Mouse (Mus musculus) forebrain, embryonic 16.5 days (tissue): ENCODE results near the gene Ngb. TPM values are rescaled to one million over a fixed set of nuclear protein-coding genes. Genes with fewer than 3 reads are reported as not detected.

Source experiments
- ATAC-seq: fragments of 200-750 bp; cut with Nextera tagmentation; 2 replicates; pipeline ENCODE4 v1.8.0; 2017; ENCODE audit warnings: mild to moderate bottlenecking, moderate library complexity
- H3K27ac ChIP-seq: fragments of 300-500 bp; sonication (generic); 2 replicates; pipeline ENCODE4 v1.5.1; 2014; ENCODE audit warnings: low read length, control low read depth
- H3K27me3 ChIP-seq: fragments of 300-500 bp; sonication (generic); replicated peaks from 2 replicates; pipeline ENCODE4 v1.6.1; 2014; ENCODE audit warnings: low read length; ENCODE audit not compliant: control insufficient read depth, insufficient read depth
- H3K36me3 ChIP-seq: fragments of 300-500 bp; sonication (generic); 2 replicates; pipeline ENCODE4 v1.6.1; 2014; ENCODE audit not compliant: control insufficient read depth, insufficient read depth
- H3K4me1 ChIP-seq: fragments of 300-500 bp; sonication (generic); replicated peaks from 2 replicates; pipeline ENCODE4 v1.6.1; 2014; ENCODE audit warnings: low read length; ENCODE audit not compliant: control insufficient read depth, insufficient read depth
- H3K4me2 ChIP-seq: fragments of 300-500 bp; sonication (generic); 2 replicates; pipeline ENCODE4 v1.6.1; 2014; ENCODE audit warnings: mild to moderate bottlenecking, low read length, control low read depth
- H3K4me3 ChIP-seq: fragments of 300-500 bp; sonication (generic); replicated peaks from 2 replicates; pipeline ENCODE4 v1.5.1; 2014; ENCODE audit warnings: mild to moderate bottlenecking, low read length, control low read depth
- H3K9ac ChIP-seq: fragments of 300-500 bp; sonication (generic); replicated peaks from 2 replicates; pipeline ENCODE4 v1.6.1; 2014; ENCODE audit warnings: low read depth, low read length, control low read depth
- H3K9me3 ChIP-seq: fragments of 300-500 bp; sonication (generic); 2 replicates; pipeline ENCODE4 v1.6.1; 2016; ENCODE audit warnings: low read length; ENCODE audit not compliant: control insufficient read depth
- WGBS: fragments of 180-500 bp; shearing (Covaris S2); extraction: QIAGEN DNeasy Blood & Tissue Kit; methylation state at CpG from one replicate; pipeline ENCODE4 v1.1.7; 2014; 5-methylcytosine and 5-hydroxymethylcytosine counted together
- polyA plus RNA-seq: library from polyadenylated mRNA; unstranded; fragments of >200 nt; fragmentation: Nextera tagmentation; extraction: Ambion mirVana; gene quantifications from 2 replicates; pipeline ENCODE4 v1.2.1, GENCODE M21; 2015

The Ngb gene
- polyA plus RNA-seq, 1 experiment from 2014 or later: 3.7 TPM

GRCm38 (mm10) chr12:87076610-87077009 lies 25.7 kb downstream of the Ngb start:
- no peaks in the 10 kb centered on the region for H3K27me3 ChIP-seq
- no peaks in the 10 kb centered on the region for H3K9me3 ChIP-seq
- ATAC-seq: no peak
- H3K27ac ChIP-seq: no peak overlapping the region
- 90% methylated on average over 2 of the region's 2 CpGs for WGBS
- no peak overlapping the region for H3K4me2 ChIP-seq
- no peaks in the 10 kb centered on the region for H3K4me1 ChIP-seq
- no peak overlapping the region for H3K4me3 ChIP-seq
- H3K9ac ChIP-seq: no peak overlapping the region
- H3K36me3 ChIP-seq: no peaks in the 10 kb centered on the region

- Histone ChIP-seq H3K4me3 (no peak overlapping the region), H3K9ac (no peak overlapping the region), H3K4me1 (no peaks in the 10 kb centered on the region), H3K4me2 (no peak overlapping the region), H3K27ac (no peak overlapping the region), H3K9me3 (no peaks in the 10 kb centered on the region), H3K36me3 (no peaks in the 10 kb centered on the region), H3K27me3 (no peaks in the 10 kb centered on the region)
- WGBS: 81% methylated on average over 5 of the region's 5 CpGs
- no peak for ATAC-seq
Observed at GRCm38 (mm10) chr12:87070520-87070919, 31.8 kb downstream of the Ngb start.

- 63% methylated on average over 5 of the region's 5 CpGs for WGBS
- Histone ChIP-seq H3K4me1 (no peaks in the 10 kb centered on the region), H3K9me3 (no peaks in the 10 kb centered on the region), H3K4me2 (no peak overlapping the region), H3K4me3 (no peak overlapping the region), H3K36me3 (no peaks in the 10 kb centered on the region), H3K9ac (no peak overlapping the region), H3K27ac (no peak overlapping the region), H3K27me3 (no peaks in the 10 kb centered on the region)
- no peak for ATAC-seq
Observed at GRCm38 (mm10) chr12:87066429-87066828, 35.9 kb downstream of the Ngb start.

GRCm38 (mm10) chr12:87065446-87065845 lies 36.9 kb downstream of the Ngb start:
- Histone ChIP-seq H3K27ac (no peak overlapping the region), H3K9me3 (no peaks in the 10 kb centered on the region), H3K27me3 (no peaks in the 10 kb centered on the region), H3K9ac (no peak overlapping the region), H3K36me3 (no peaks in the 10 kb centered on the region), H3K4me1 (no peaks in the 10 kb centered on the region), H3K4me3 (no peak overlapping the region), H3K4me2 (no peak overlapping the region)
- ATAC-seq: no peak
- WGBS: 83% methylated on average over 11 of the region's 11 CpGs

- WGBS: 64% methylated on average over 17 of the region's 17 CpGs
- no peak overlapping the region for H3K27ac ChIP-seq
- no peak overlapping the region for H3K9ac ChIP-seq
- H3K9me3 ChIP-seq: no peaks in the 10 kb centered on the region
- no peak overlapping the region for H3K4me2 ChIP-seq
- peaks cover 13% of the 10 kb centered on the region for H3K27me3 ChIP-seq
- H3K36me3 ChIP-seq: no peaks in the 10 kb centered on the region
- no peaks in the 10 kb centered on the region for H3K4me1 ChIP-seq
- ATAC-seq: no peak
- no peak overlapping the region for H3K4me3 ChIP-seq
Observed at GRCm38 (mm10) chr12:87057066-87057465, 45.3 kb downstream of the Ngb start.

- no peaks in the 10 kb centered on the region for H3K9me3 ChIP-seq
- H3K4me3 ChIP-seq: no peak overlapping the region
- no peak overlapping the region for H3K4me2 ChIP-seq
- H3K36me3 ChIP-seq: no peaks in the 10 kb centered on the region
- 67% methylated on average over 7 of the region's 7 CpGs for WGBS
- H3K4me1 ChIP-seq: no peaks in the 10 kb centered on the region
- H3K27me3 ChIP-seq: peaks cover 13% of the 10 kb centered on the region
- no peak for ATAC-seq
- H3K9ac ChIP-seq: no peak overlapping the region
- no peak overlapping the region for H3K27ac ChIP-seq
Observed at GRCm38 (mm10) chr12:87054873-87055272, 47.5 kb downstream of the Ngb start.

- Histone ChIP-seq H3K36me3 (no peaks in the 10 kb centered on the region), H3K9ac (no peak overlapping the region), H3K27ac (no peak overlapping the region), H3K27me3 (peaks cover 13% of the 10 kb centered on the region), H3K4me2 (no peak overlapping the region), H3K4me1 (no peaks in the 10 kb centered on the region), H3K4me3 (no peak overlapping the region), H3K9me3 (no peaks in the 10 kb centered on the region)
- ATAC-seq: peak; percentile 67
- 29% methylated on average over 13 of the region's 16 CpGs for WGBS
Observed at GRCm38 (mm10) chr12:87052661-87053321, 49.5 kb downstream of the Ngb start.

- Histone ChIP-seq H3K9ac (no peak overlapping the region), H3K4me3 (no peak overlapping the region), H3K9me3 (no peaks in the 10 kb centered on the region), H3K4me1 (peaks cover 26% of the 10 kb centered on the region), H3K36me3 (no peaks in the 10 kb centered on the region), H3K4me2 (no peak overlapping the region), H3K27me3 (no peaks in the 10 kb centered on the region), H3K27ac (no peak overlapping the region)
- WGBS: 63% methylated on average over 3 of the region's 3 CpGs
- no peak for ATAC-seq
Observed at GRCm38 (mm10) chr12:87047536-87047935, 54.8 kb downstream of the Ngb start.
